Mouse (Mus musculus) frontal cortex, postnatal 25 days (tissue): ENCODE results near the gene Cd69.

Source experiments
- DNase-seq, 2 experiments: peaks; one replicate each; pipeline ENCODE4 v3.0.0; 2022; ENCODE audit warnings: low spot score in 2 of 2

Cd69 gene

GRCm38 (mm10) chr6:129246992-129247391 lies 28.2 kb downstream of the Cd69 start:
- no peak for DNase-seq

GRCm38 (mm10) chr6:129245793-129246192 lies 29.4 kb downstream of the Cd69 start:
- no peak for DNase-seq

DNA sequence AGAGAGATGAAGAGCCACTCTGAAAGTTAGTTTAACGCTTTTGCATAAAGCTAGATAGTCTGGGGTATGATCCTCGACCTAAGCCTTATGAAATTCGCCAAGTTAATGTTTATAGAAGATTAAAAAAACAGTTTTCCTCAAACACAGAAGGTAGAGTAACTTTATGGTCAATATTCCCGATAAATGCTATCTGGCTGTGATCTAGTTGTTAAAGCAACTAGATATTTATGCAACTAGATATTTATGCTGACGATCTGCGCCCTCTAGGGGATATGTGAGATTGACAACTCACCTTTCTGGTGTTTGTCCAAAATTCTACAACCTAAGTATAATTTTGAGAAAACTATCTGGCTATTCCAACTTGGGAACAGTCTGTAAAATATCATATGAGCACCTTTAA lies 33.3 kb downstream of the Cd69 start:
- no peak for DNase-seq

GRCm38 (mm10) chr6:129241471-129241870 lies 33.8 kb downstream of the Cd69 start:
- no peak for DNase-seq

DNA sequence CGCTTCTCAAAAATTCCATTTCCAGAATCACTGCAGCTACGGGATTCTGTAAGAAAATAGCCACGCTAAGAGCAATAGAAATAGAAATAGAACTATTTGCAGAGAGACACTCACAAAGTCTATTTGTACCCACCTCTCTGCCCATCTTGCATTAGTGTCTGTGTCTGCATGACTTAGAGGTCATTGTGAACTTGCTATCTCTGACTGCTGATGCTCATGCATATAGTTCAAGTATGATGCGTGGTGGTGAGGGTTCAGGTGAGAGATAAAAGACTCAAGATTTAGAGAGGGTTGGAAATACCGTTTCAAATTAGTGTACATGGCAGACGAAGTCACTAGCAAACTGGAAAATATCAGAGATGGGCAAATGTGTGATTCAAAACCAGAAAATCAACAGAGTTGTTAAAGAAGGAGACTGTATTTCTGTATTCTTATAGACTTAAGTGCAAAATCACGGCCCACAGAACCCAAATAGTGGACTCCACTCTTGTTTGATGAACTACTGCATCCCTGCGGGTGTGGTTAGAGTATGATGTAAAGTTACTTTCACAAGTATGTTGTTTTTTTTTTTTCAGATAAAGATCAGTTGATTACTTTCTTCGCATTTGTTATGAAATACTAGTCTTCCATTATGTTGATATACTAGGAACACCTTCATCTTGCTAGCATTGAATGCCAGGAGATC lies 35.5 kb downstream of the Cd69 start:
- DNase-seq, result no peak

- DNase-seq, result peak; percentile 6 to 15
These were observed 36.8 kb downstream of the Cd69 start for GRCm38 (mm10) chr6:129238275-129239038.

GRCm38 (mm10) chr6:129237350-129238274 lies 37.6 kb downstream of the Cd69 start:
- peak; percentile 63 to 66 for DNase-seq

DNA sequence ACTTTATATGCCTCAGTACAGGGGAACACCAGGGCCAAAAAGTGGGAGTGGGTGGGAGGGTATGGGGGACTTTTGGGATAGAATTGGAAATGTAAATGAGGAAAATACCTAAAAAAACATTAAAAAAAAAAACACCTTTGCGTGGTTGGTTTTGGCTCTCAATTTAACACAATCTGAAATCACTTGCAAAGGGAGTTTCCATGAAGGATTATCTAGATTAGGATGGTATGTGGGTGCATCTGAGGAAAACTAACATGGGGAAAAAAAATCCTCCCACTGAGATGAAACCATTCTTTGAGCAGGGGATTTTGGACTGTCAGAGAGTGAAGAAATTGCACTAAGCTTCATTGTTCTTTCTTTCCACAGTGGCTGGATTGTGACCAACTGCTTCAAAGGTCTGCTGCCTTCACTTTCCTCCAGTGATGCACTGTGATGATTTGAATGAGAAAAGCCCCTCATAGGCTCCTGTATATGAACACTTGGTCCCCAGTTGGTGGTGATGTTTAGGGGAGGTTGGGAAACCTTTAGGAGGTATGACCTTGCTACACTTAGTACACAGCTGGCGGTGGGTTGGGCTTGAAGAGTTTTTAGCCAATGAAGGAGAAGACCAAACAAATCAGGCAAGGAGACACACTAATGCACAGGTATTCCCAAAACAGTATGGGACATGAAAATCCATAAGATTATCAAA lies 38.4 kb downstream of the Cd69 start:
- no peak for DNase-seq

- no peak for DNase-seq
These were observed 39.3 kb downstream of the Cd69 start for GRCm38 (mm10) chr6:129235855-129236461.

DNA sequence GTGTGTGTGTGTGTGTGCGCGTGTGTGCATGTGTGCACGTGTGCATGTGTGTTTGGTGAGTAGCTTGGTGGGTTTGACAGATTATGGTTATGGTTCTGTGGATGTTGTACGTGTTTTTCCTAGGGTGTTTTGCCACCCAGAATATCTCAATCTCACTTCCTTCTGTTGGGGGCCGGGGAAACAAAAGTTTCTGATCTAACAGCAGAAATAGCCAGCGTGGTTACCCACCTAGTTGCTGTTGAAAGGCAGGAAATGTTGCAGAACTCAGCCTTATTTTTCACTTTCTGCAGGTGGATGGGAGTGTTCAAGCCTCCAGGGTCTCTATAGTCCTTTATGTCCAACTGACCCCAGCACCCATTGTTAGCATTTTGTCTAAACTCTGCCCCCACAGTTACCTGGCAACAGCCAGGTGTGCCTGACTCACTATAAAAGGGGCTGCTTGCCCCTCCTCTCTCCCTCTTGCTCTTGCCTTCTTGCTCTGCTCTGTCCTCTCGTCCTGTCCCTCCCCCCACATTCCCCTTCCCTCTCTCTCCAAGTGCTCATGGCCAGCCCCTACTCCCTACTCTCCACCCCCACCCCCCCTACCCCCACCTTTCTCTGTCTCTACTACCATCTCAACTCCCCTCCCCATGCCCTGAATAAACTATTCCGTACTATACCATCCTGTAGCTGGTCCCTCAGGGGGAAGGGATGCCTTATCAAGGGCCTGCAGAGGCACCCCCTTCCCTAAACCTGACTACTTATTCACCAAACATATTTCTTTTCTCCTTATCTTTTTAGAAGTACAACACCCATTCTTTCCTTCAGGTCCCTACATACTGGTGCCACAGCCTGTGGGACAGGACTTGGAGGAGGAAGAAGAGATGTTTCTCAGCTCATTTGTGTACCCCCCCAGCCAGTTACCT lies 40.5 kb downstream of the Cd69 start:
- DNase-seq, result no peak

DNA sequence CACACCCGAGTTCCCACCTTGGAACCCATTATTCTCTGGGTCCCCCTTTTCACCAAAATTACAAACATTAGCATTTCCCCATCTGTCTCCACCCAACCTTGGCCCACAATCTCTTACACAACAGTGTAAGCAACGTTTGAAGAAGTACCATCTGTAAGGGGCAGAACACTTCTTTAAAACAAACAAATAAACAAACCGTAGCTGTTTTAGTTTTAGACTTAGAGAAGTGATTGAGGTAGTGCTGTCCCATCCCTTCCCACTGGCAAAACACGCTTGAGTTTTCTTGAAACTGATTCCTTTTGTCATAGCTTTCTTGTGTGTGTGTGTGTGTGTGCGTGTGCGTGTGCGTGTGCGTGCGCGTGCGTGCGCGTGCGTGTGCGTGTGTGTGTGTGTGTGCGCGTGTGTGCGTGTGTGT lies 41.3 kb downstream of the Cd69 start:
- no peak for DNase-seq

DNA sequence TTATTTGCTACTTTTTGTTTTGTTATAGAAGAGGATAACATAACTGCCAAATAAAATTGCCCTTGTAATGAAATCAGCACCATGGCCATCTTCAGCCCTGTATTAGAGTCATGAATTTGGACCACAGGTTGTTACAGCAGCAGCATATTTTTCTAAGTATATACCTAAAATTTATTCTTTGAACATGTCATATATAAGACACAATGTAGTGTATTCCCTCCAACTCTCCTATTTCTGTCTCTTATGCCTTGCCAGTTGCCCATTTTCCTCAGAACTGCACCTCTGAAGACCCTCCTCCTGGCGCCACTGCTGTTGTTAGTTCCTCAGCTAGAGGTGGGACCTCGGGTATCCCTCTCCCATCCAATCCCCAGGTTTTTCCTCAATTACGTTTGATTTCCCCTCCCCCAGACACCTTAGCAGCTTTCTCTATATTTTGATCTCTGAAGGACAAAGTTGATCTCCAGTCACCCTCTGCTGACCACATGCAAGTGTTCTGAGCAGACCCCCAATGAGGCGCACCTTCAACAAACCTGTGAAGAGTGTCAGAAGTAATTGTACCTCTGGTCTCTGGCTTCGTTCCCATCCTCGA lies 41.8 kb downstream of the Cd69 start:
- no peak for DNase-seq

DNA sequence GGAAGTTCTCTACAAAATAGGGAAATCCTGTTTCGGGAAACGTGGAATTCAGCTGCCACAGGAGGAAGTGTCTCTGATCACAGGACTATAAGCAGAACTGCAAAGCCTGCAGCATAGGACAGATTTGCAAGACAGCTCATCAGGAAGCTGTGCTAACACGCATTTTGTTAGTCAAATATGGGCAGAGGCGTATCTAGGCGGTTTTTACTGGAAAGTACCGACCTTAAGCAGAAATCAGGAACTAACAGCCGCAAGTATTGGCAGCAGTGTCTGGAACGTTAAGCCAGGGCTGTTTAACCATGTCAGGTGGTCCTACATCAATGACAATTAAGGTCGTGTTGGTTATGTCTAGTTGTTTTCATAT lies 42.4 kb downstream of the Cd69 start:
- DNase-seq, result no peak

DNA sequence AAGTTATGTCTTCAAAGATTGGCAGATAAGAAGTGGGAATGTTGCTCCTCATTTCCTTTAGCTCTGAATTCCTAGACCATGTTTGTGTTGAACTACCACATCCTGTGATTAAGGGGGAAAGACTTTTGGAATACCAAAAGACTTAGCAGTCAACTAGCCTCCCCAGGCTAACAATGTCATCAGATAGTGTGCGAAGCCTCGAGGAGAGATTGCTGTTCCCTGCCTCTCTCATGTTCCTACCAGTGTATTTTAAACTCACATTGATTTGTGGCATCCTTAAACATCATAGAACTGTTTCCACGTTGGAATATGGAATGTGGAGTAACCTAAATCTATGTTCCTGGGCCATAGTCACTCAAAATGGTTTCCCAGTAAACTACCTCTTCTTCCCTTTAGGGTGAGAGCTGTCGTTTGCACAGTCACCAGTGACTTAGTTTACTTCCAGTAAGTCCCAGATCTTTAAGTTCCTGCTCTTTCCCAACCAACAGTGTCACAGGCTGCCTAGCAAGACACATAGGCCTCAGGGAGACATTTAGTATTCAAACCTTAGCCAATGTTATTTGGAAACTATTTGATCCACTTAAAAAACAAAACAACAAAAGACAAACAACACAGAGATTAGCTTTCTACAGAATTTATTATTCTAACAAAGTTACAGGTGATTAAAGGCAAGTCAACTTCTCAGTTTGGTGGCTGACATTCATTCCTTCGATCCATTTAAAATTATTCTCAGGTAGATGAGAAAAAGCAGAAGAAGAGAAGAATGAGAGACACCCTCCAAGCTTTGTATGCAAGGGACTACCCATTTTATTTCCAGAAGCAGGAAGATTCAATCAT lies 43.0 kb downstream of the Cd69 start:
- no peak for DNase-seq

DNA sequence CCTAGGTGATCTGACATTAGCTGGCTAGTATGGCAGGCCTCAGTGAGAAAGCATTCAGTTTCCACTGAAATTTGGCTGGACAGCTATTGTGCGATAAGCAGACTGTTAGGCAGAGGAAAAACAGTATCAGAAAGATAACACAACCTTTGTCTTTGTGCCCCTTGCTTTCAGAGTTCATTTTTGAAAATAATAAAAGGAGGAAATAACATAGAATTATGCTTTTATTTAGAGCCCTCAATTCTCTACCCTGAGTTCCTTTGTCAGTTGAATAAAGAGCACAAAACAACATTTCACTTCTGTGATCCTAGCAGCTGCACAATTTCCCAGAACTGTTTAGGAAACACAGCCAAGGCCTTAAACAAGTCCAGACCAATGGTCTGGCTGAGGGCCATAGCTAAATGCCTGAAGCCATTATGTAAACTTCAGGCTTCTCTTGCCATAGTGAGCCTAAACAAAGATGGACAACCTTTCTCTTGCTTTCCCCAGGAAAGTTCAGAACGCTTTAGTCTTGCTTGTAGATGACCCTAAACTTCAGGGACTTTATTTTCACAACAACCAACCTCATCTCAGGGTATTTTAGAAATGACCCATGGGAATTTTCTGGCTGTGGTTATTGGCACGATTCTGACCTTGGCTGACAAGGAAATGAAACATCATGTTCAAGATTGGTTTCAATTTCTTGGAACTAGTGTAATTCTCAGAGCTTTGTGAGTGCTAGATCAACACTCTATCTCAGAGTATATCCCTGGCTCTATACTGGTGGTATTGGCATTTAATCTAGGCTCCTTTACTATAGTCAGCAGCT lies 45.3 kb downstream of the Cd69 start:
- no peak for DNase-seq

DNA sequence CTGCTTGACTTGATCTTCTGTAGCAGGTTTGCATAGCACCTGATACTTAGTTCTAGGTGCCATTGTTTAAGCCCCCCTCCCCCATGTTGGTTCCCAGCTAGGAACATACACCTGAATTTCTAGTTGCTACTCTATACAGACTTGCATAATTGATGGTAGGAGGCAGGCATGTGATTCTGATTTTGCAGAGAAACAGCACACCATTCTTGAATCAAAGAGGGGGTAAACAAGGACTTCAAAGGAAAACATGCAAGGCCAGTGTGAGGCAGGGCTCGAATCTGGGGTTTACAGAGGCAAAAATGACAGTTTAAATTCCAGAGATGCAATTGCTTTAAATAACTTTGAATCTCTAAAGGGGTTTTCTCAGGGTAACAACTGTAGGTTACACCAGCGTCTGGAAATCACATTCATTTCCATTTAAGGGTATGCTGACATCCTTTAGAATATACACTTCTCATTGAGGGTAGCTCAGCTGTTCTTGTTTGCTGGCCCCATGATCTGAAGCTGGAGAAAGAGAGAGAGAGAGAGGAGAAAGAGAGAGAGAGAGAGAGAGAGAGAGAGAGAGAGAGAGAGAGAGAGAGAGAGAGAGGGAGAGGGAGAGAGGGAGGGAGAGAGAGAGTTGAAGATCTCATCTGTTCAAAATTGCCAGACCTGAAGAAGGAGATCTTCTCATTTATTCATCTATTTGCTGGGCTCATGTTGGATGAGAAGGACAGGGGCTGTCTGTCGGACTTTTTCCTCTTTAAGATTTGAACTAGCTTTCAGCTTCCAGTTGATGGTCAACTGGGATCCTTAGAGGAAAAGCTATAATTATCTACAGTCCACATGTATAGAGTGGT lies 46.1 kb downstream of the Cd69 start:
- DNase-seq, result no peak

DNA sequence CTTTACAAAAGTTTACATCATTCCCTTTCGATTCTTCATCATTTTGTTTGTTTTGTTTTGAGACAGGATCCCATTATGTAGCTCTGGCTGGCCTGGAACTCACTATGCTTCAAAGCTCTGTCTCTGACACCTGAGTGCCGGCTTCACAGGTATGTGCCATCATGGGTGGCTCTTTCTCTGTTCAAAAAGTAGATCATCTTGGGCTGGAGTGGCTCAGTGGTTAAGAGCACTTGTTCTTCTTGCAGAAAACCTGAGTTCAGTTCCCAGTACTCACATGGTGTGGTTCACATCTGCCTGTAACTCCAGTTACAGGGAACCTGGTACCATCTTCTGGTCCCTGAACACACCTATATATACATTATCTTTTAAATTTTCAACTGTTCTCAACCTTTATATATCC lies 50.2 kb downstream of the Cd69 start:
- DNase-seq, result no peak
